Mouse (Mus musculus): ENCODE measurements around the gene Phf21a. TPM values are rescaled to one million over a fixed set of nuclear protein-coding genes. Genes with fewer than 3 reads are reported as not detected.
"Not testable (repeated sequence)": the region's sequence is repeated elsewhere in the genome, so short reads cannot be mapped to it uniquely, and the experiment has no call there.

The Phf21a gene
- polyA plus RNA-seq, 1 experiment from 2014 or later, result 35.8 TPM

- no peaks in the 10 kb centered on the region for H3K36me3 ChIP-seq (ENCODE audit: control insufficient read depth, insufficient read depth, low read length)
- no peak overlapping the region for H3K9ac ChIP-seq (replicated peaks; ENCODE audit: low read depth, low read length)
- peak overlapping the region; percentile 12; the same call in 1 of the 2 replicates for H3K4me3 ChIP-seq (ENCODE audit: low read depth, low read length)
- WGBS, result 15% methylated on average over 7 of the region's 7 CpGs
- no peak overlapping the region for H3K27ac ChIP-seq (ENCODE audit: low read length)
- H3K4me2 ChIP-seq (replicated peaks; ENCODE audit: low read depth, low read length), result peak overlapping the region; percentile 46
- peaks cover 7% of the 10 kb centered on the region; the same call in 1 of the 2 replicates for H3K4me1 ChIP-seq (ENCODE audit: control insufficient read depth, insufficient read depth, low read length)
- no peak for ATAC-seq (ENCODE audit: insufficient number of reproducible peaks, insufficient read depth, low FRiP score, low read depth)
- no peaks in the 10 kb centered on the region for H3K27me3 ChIP-seq (ENCODE audit: control insufficient read depth, insufficient read depth, low read length)
- H3K9me3 ChIP-seq (ENCODE audit: control insufficient read depth, low read depth, low read length), result no peaks in the 10 kb centered on the region
These were observed 47.5 kb downstream of the Phf21a start for GRCm38 (mm10) chr2:92140383-92140782.

GRCm38 (mm10) chr2:92141073-92141472 is 48.2 kb downstream of the Phf21a start:
- H3K4me3 ChIP-seq (ENCODE audit: low read depth, low read length), result peak overlapping the region; percentile 12; the same call in 1 of the 2 replicates
- H3K4me1 ChIP-seq (ENCODE audit: control insufficient read depth, insufficient read depth, low read length), result peaks cover 7% of the 10 kb centered on the region; the same call in 1 of the 2 replicates
- peak overlapping the region; percentile 46 for H3K4me2 ChIP-seq (replicated peaks; ENCODE audit: low read depth, low read length)
- peak; percentile 23; the same call in 1 of the 2 replicates for ATAC-seq (ENCODE audit: insufficient number of reproducible peaks, insufficient read depth, low FRiP score, low read depth)
- H3K36me3 ChIP-seq (ENCODE audit: control insufficient read depth, insufficient read depth, low read length), result no peaks in the 10 kb centered on the region
- WGBS, result 8% methylated on average over 11 of the region's 11 CpGs
- no peak overlapping the region for H3K27ac ChIP-seq (ENCODE audit: low read length)
- no peaks in the 10 kb centered on the region for H3K9me3 ChIP-seq (ENCODE audit: control insufficient read depth, low read depth, low read length)
- peak overlapping the region; percentile 14; the same call in 1 of the 2 replicates for H3K9ac ChIP-seq (replicated peaks; ENCODE audit: low read depth, low read length)
- no peaks in the 10 kb centered on the region for H3K27me3 ChIP-seq (ENCODE audit: control insufficient read depth, insufficient read depth, low read length)

DNA sequence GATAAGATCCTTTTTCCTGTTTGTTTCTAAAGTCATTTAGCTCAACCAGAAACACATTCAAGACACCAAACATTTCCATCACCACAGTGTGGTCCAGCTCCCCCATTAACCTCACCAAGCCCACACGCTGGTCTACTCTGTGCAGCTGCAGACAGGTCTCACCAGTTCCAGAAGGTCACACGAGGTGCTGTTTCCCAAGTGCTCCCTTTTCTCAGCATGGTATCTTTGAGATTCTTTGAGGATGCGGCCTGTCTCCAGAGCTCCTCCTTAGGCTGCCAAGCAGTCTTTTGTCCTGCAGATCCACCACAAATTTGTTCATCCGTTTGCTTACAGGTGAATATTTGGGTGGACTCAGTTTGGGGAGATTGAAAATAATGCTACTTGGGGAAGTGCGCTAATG is 51.0 kb downstream of the Phf21a start:
- Histone ChIP-seq H3K27ac (ENCODE audit: low read length) (no peak overlapping the region), H3K4me3 (ENCODE audit: low read depth, low read length) (no peak overlapping the region), H3K9ac (replicated peaks; ENCODE audit: low read depth, low read length) (no peak overlapping the region), H3K4me2 (replicated peaks; ENCODE audit: low read depth, low read length) (no peak overlapping the region), H3K4me1 (ENCODE audit: control insufficient read depth, insufficient read depth, low read length) (peaks cover 7% of the 10 kb centered on the region; the same call in 1 of the 2 replicates), H3K9me3 (ENCODE audit: control insufficient read depth, low read depth, low read length) (no peaks in the 10 kb centered on the region), H3K36me3 (ENCODE audit: control insufficient read depth, insufficient read depth, low read length) (no peaks in the 10 kb centered on the region), H3K27me3 (ENCODE audit: control insufficient read depth, insufficient read depth, low read length) (no peaks in the 10 kb centered on the region)
- WGBS, result 49% methylated on average over 5 of the region's 5 CpGs
- no peak for ATAC-seq (ENCODE audit: insufficient number of reproducible peaks, insufficient read depth, low FRiP score, low read depth)

DNA sequence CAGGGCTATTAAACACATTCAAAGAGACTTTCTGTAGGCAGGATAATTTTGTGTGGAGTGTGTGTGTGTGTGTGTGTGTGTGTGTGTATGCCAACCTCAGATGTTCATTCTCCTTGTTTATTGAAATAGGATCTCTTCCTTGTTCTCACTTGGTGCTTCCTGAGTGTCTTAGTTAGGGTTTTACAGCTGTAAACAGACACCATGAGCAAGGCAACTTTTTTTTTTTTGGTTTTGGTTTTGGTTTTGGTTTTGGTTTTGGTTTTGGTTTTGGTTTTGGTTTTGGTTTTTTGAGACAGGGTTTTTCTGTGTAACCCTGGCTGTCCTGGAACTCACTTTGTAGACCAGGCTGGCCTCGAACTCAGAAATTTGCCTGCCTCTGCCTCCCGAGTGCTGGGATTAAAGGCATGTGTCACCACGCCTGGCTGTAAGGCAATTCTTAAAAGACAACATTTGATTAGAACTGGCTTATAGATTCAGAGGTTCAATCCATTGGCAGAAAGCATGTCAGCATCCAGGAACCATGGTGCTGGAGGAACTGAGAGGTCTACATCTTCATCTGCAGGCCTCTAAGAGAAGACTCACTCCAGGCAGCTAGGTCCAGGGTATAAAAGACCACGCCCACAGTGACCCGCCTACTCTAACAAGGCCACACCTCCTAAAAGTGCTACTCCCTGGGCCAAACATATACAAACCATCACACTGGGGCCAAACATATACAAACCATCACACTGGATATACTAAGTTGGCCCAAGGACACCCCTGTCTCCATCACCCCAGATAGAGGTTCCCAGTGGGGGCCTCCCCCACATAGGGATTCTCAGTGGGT is 55.2 kb downstream of the Phf21a start:
- H3K4me2 ChIP-seq (replicated peaks; ENCODE audit: low read depth, low read length); H3K9me3 ChIP-seq (ENCODE audit: control insufficient read depth, low read depth, low read length); H3K9ac ChIP-seq (replicated peaks; ENCODE audit: low read depth, low read length); H3K27me3 ChIP-seq (ENCODE audit: control insufficient read depth, insufficient read depth, low read length); H3K4me1 ChIP-seq (ENCODE audit: control insufficient read depth, insufficient read depth, low read length); H3K27ac ChIP-seq (ENCODE audit: low read length); ATAC-seq (ENCODE audit: insufficient number of reproducible peaks, insufficient read depth, low FRiP score, low read depth); H3K4me3 ChIP-seq (ENCODE audit: low read depth, low read length); H3K36me3 ChIP-seq (ENCODE audit: control insufficient read depth, insufficient read depth, low read length): not testable (repeated sequence)
- 74% methylated on average over 5 of the region's 5 CpGs for WGBS

GRCm38 (mm10) chr2:92164291-92164690 is 71.4 kb downstream of the Phf21a start:
- Histone ChIP-seq H3K36me3 (ENCODE audit: control insufficient read depth, insufficient read depth, low read length) (no peaks in the 10 kb centered on the region), H3K9ac (replicated peaks; ENCODE audit: low read depth, low read length) (no peak overlapping the region), H3K27ac (ENCODE audit: low read length) (no peak overlapping the region), H3K4me2 (replicated peaks; ENCODE audit: low read depth, low read length) (no peak overlapping the region), H3K9me3 (ENCODE audit: control insufficient read depth, low read depth, low read length) (no peaks in the 10 kb centered on the region), H3K27me3 (ENCODE audit: control insufficient read depth, insufficient read depth, low read length) (no peaks in the 10 kb centered on the region), H3K4me3 (ENCODE audit: low read depth, low read length) (no peak overlapping the region), H3K4me1 (ENCODE audit: control insufficient read depth, insufficient read depth, low read length) (no peaks in the 10 kb centered on the region)
- ATAC-seq (ENCODE audit: insufficient number of reproducible peaks, insufficient read depth, low FRiP score, low read depth), result no peak
- WGBS, result 62% methylated on average over 10 of the region's 10 CpGs

DNA sequence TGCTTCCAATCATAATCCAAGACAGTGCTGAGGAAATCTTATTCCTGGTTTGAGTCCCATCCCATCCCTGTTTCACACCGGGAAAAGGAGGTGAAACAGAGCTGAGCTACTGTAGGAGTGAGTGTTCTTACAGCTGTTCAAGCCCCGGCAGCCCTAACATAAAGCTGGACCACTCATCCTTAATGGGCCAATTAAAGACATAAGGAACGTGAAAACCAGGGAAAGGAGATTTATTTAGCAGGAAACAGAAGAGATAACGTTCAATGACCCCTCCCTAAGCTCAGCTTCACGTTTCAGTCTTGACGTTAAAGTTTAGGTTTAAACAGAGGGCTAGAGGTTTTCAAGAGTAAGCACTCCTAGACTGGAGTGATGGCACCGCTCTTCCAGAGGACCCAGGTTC is 74.0 kb downstream of the Phf21a start:
- Histone ChIP-seq H3K9ac (replicated peaks; ENCODE audit: low read depth, low read length) (no peak overlapping the region), H3K4me3 (ENCODE audit: low read depth, low read length) (no peak overlapping the region), H3K9me3 (ENCODE audit: control insufficient read depth, low read depth, low read length) (no peaks in the 10 kb centered on the region), H3K27me3 (ENCODE audit: control insufficient read depth, insufficient read depth, low read length) (no peaks in the 10 kb centered on the region), H3K4me2 (replicated peaks; ENCODE audit: low read depth, low read length) (no peak overlapping the region), H3K27ac (ENCODE audit: low read length) (no peak overlapping the region), H3K36me3 (ENCODE audit: control insufficient read depth, insufficient read depth, low read length) (no peaks in the 10 kb centered on the region), H3K4me1 (ENCODE audit: control insufficient read depth, insufficient read depth, low read length) (no peaks in the 10 kb centered on the region)
- WGBS, result 34% methylated on average over 7 of the region's 7 CpGs
- no peak for ATAC-seq (ENCODE audit: insufficient number of reproducible peaks, insufficient read depth, low FRiP score, low read depth)

DNA sequence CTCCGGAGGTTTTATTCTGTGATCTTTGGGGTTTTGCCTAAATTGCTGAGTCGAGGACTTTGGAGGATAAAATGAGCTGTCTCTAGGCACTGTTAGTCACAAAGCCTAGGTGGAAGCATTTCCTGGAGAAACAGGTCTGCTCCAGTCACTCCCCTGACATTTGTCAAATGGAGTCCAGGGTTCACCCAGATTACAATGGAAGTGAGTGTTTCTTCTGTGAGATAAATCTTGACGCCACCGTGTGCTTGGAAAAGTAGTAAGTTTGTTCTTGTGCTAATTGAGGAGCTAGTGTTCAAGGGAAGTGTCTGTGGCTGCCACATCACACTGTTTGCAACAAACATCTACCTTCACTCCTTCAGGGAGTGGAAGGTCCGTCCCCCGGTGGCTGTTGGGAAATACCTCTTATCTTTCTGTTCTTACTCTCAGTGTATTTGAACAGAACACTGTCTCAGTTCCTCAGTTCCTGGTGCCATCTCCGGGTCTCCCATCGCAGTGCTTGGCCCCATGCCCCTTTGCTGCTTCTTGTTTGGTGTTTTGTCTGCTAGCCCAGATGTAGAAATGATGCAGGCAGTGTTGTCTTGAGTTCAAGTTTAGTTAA is 78.2 kb downstream of the Phf21a start:
- ATAC-seq (ENCODE audit: insufficient number of reproducible peaks, insufficient read depth, low FRiP score, low read depth), result peak; percentile 78; the same call in 1 of the 2 replicates
- 53% methylated on average over 8 of the region's 8 CpGs for WGBS
- H3K4me2 ChIP-seq (replicated peaks; ENCODE audit: low read depth, low read length), result no peak overlapping the region
- no peaks in the 10 kb centered on the region for H3K36me3 ChIP-seq (ENCODE audit: control insufficient read depth, insufficient read depth, low read length)
- no peaks in the 10 kb centered on the region for H3K4me1 ChIP-seq (ENCODE audit: control insufficient read depth, insufficient read depth, low read length)
- no peak overlapping the region for H3K9ac ChIP-seq (replicated peaks; ENCODE audit: low read depth, low read length)
- H3K27ac ChIP-seq (ENCODE audit: low read length), result peak overlapping the region; percentile 28; the same call in 1 of the 2 replicates
- H3K4me3 ChIP-seq (ENCODE audit: low read depth, low read length), result no peak overlapping the region
- no peaks in the 10 kb centered on the region for H3K27me3 ChIP-seq (ENCODE audit: control insufficient read depth, insufficient read depth, low read length)
- no peaks in the 10 kb centered on the region for H3K9me3 ChIP-seq (ENCODE audit: control insufficient read depth, low read depth, low read length)

DNA sequence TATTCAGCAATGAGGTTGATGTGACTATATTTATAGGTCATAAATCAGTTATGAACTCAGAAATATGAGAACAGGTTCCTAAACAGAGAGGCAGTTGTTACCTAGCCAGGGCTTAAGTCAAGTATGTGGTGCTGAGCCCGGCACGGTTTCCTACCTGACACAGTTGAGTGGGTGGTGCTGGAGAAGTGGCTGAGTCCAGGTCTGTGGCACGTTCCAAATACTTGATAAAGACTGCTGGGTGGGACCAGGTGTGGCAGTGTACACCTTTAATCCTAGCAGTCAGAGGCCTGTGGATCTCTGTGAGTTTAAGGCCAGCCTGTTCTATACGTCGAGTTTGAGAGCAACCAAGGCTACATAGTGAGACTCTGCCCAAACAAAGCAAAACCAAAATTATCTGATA is 79.4 kb downstream of the Phf21a start:
- Histone ChIP-seq H3K36me3 (ENCODE audit: control insufficient read depth, insufficient read depth, low read length) (no peaks in the 10 kb centered on the region), H3K9ac (replicated peaks; ENCODE audit: low read depth, low read length) (no peak overlapping the region), H3K9me3 (ENCODE audit: control insufficient read depth, low read depth, low read length) (no peaks in the 10 kb centered on the region), H3K4me1 (ENCODE audit: control insufficient read depth, insufficient read depth, low read length) (no peaks in the 10 kb centered on the region), H3K4me3 (ENCODE audit: low read depth, low read length) (no peak overlapping the region), H3K4me2 (replicated peaks; ENCODE audit: low read depth, low read length) (no peak overlapping the region), H3K27ac (ENCODE audit: low read length) (no peak overlapping the region), H3K27me3 (ENCODE audit: control insufficient read depth, insufficient read depth, low read length) (no peaks in the 10 kb centered on the region)
- ATAC-seq (ENCODE audit: insufficient number of reproducible peaks, insufficient read depth, low FRiP score, low read depth), result peak; percentile 72; the same call in 1 of the 2 replicates
- WGBS, result 70% methylated on average over 5 of the region's 5 CpGs

All from stomach, embryonic 14.5 days (tissue).